In genomic region chr2:32141602-32142001, GRCm38 (mm10) we compare ENCODE assay signal across 28 mouse cellular contexts. TPM values are rescaled to one million over a fixed set of nuclear protein-coding genes. Genes with fewer than 3 reads are reported as not detected.
DNase-seq lines count a peak whose midpoint lies in the region; ATAC-seq and TF ChIP-seq lines count a peak whose summit lies in the region.
"Had no signal": no experiment of that assay in that cellular context is flagged by ENCODE, and none has a peak within 500 bp of the region (broad histone marks: within the 10 kb centered on the region; RNA-seq: fewer than 3 reads in every experiment).

No protein-coding gene starts in this region.

- H3K4me3 ChIP-seq in liver, adult 2 months (ENCODE audit: insufficient read depth, low read depth, low read length): no peak overlapping the region
- no peak overlapping the region for H3K4me3 ChIP-seq in liver, embryonic 11.5 days (ENCODE audit: low read depth, low read length)
- no peak overlapping the region for H3K4me3 ChIP-seq in ES-E14 (ENCODE audit: insufficient read depth in 1 of 2, low read depth in 1 of 2, low read length in 2 of 2, poor library complexity in 1 of 2, severe bottlenecking in 1 of 2)
- no peak overlapping the region for H3K4me3 ChIP-seq in bone marrow macrophage, adult 2 months (ENCODE audit: insufficient read depth, low read length)
- H3K4me3 ChIP-seq in forebrain, embryonic 11.5 days (ENCODE audit: low read depth, low read length): no peak overlapping the region
- H3K4me3 ChIP-seq: embryonic facial prominence, embryonic 10.5 days; embryonic facial prominence, embryonic 13.5 days; erythroblast, embryonic 14.5 days; forebrain, embryonic 13.5 days; heart, adult 2 months; heart, embryonic 10.5 days; heart, embryonic 13.5 days had no signal

- no peak for TF ChIP-seq CTCF in liver, adult 2 months (IDR thresholded peaks at IDR 0.05; ENCODE audit: low read depth, low read length)
- no peak for TF ChIP-seq CTCF in bone marrow macrophage, adult 2 months (IDR thresholded peaks at IDR 0.05; ENCODE audit: low read depth, low read length)

- no peaks in the 10 kb centered on the region for H3K36me3 ChIP-seq in liver, adult 2 months (ENCODE audit: control insufficient read depth, insufficient read depth, low read length)
- H3K36me3 ChIP-seq in liver, embryonic 11.5 days (ENCODE audit: control insufficient read depth, insufficient read depth, low read length): no peaks in the 10 kb centered on the region
- no peaks in the 10 kb centered on the region for H3K36me3 ChIP-seq in ES-E14 (ENCODE audit: control insufficient read depth, insufficient read depth, low read length, poor library complexity, severe bottlenecking)
- no peaks in the 10 kb centered on the region for H3K36me3 ChIP-seq in forebrain, embryonic 11.5 days (ENCODE audit: control insufficient read depth, insufficient read depth, low read length)
- H3K36me3 ChIP-seq: embryonic facial prominence, embryonic 10.5 days; embryonic facial prominence, embryonic 13.5 days; heart, embryonic 10.5 days; heart, embryonic 13.5 days had no signal

- TF ChIP-seq POLR2A in liver, adult 2 months (IDR thresholded peaks at IDR 0.05; ENCODE audit: extremely low read depth, insufficient read depth, low read length): no peak
- no peak for TF ChIP-seq POLR2A in bone marrow macrophage, adult 2 months (IDR thresholded peaks at IDR 0.05; ENCODE audit: borderline replicate concordance, low read depth, low read length)

- DNase-seq in liver, adult 2 months (ENCODE audit: extremely low read depth, low read depth, low spot score): peak; percentile 39
- no peak for DNase-seq in liver, embryonic 11.5 days (ENCODE audit: low spot score)
- DNase-seq in ES-E14 (ENCODE audit: low read depth, low spot score): no peak
- peak; percentile 64 for DNase-seq in yolk sac, embryonic 10.5 days (ENCODE audit: low spot score)
- DNase-seq in forebrain, embryonic 11.5 days (ENCODE audit: low spot score): no peak
- DNase-seq: adrenal gland, adult 8-10 months; adrenal gland, postnatal 25 days; cerebellum, adult 18-20 months; cerebellum, postnatal 36 days; embryo, embryonic 11 days; gastrocnemius, postnatal 10 days; gastrocnemius, postnatal 36 days; heart, adult 2 months; heart, postnatal 14 days; heart, postnatal 4 days had no signal

- H3K27ac ChIP-seq in liver, adult 2 months (replicated peaks; ENCODE audit: insufficient read depth, low read depth, low read length): no peak overlapping the region
- no peak overlapping the region for H3K27ac ChIP-seq in liver, embryonic 11.5 days (ENCODE audit: low read depth, low read length)
- no peak overlapping the region for H3K27ac ChIP-seq in ES-E14 (ENCODE audit: insufficient read depth, low read depth, low read length, poor library complexity, severe bottlenecking)
- peak overlapping the region; percentile 38 for H3K27ac ChIP-seq in bone marrow macrophage, adult 2 months (ENCODE audit: insufficient read depth, low read depth, low read length)
- H3K27ac ChIP-seq in forebrain, embryonic 11.5 days (ENCODE audit: low read depth, low read length): no peak overlapping the region
- H3K27ac ChIP-seq: embryonic facial prominence, embryonic 10.5 days; embryonic facial prominence, embryonic 13.5 days; forebrain, embryonic 13.5 days; heart, adult 2 months; heart, embryonic 10.5 days; heart, embryonic 13.5 days; hindbrain, embryonic 14.5 days; hindbrain, postnatal 0 days had no signal

- H3K4me1 ChIP-seq in liver, adult 2 months (ENCODE audit: control insufficient read depth, insufficient read depth, low read length): peaks cover 13% of the 10 kb centered on the region
- H3K4me1 ChIP-seq in liver, embryonic 11.5 days (replicated peaks; ENCODE audit: control insufficient read depth, insufficient read depth, low read length): 0 out of 2 replicates have a peak, but pooled peaks cover 3% of the 10 kb centered on the region
- peaks cover 5 to 29% of the 10 kb centered on the region in 2 experiments; a peak in 3 of 4 replicates for H3K4me1 ChIP-seq in ES-E14 (ENCODE audit: control insufficient read depth in 2 of 2, insufficient read depth in 2 of 2, low read length in 2 of 2, poor library complexity in 1 of 2)
- H3K4me1 ChIP-seq in bone marrow macrophage, adult 2 months (ENCODE audit: control insufficient read depth, insufficient read depth, low read length): peaks cover 38% of the 10 kb centered on the region
- H3K4me1 ChIP-seq in forebrain, embryonic 11.5 days (replicated peaks; ENCODE audit: control insufficient read depth, insufficient read depth, low read length): no peaks in the 10 kb centered on the region

- H3K9ac ChIP-seq in liver, adult 2 months (ENCODE audit: low read depth, low read length): no peak overlapping the region
- H3K9ac ChIP-seq in liver, embryonic 11.5 days (ENCODE audit: low read depth, low read length): no peak overlapping the region
- H3K9ac ChIP-seq in ES-E14 (ENCODE audit: insufficient read depth, low read depth, low read length, poor library complexity, severe bottlenecking): peak overlapping the region; percentile 35
- no peak overlapping the region for H3K9ac ChIP-seq in forebrain, embryonic 11.5 days (ENCODE audit: low read length)
- H3K9ac ChIP-seq: embryonic facial prominence, embryonic 13.5 days; forebrain, embryonic 13.5 days; heart, embryonic 13.5 days; hindbrain, embryonic 14.5 days had no signal

- in situ Hi-C loops in ES-E14 (cut with MboI; ENCODE audit: low sequenced_read_pairs in 2 of 2, unreplicated experiment in 2 of 2): no loop called here

- no peak overlapping the region for H3K4me2 ChIP-seq in liver, embryonic 11.5 days
- H3K4me2 ChIP-seq in forebrain, embryonic 11.5 days (ENCODE audit: low read depth, low read length, severe bottlenecking): no peak overlapping the region
- H3K4me2 ChIP-seq: embryonic facial prominence, embryonic 13.5 days; forebrain, embryonic 13.5 days; heart, embryonic 13.5 days; hindbrain, embryonic 14.5 days had no signal

- no peaks in the 10 kb centered on the region for H3K79me2 ChIP-seq in liver, adult 2 months (ENCODE audit: control insufficient read depth, insufficient read depth, low read length)

- H3K27me3 ChIP-seq in liver, adult 2 months (ENCODE audit: control insufficient read depth, insufficient read depth, low read length): no peaks in the 10 kb centered on the region
- no peaks in the 10 kb centered on the region for H3K27me3 ChIP-seq in liver, embryonic 11.5 days (replicated peaks; ENCODE audit: control insufficient read depth, insufficient read depth, low read length)
- no peaks in the 10 kb centered on the region for H3K27me3 ChIP-seq in forebrain, embryonic 11.5 days (ENCODE audit: control insufficient read depth, insufficient read depth, low read length)
- H3K27me3 ChIP-seq: embryonic facial prominence, embryonic 13.5 days; forebrain, embryonic 13.5 days; heart, embryonic 13.5 days had no signal

- no peak for ATAC-seq in liver, embryonic 11.5 days (replicated peaks; ENCODE audit: low FRiP score)
- no peak for ATAC-seq in forebrain, embryonic 11.5 days (replicated peaks; ENCODE audit: low FRiP score)
- ATAC-seq: activated CD4-positive, CD25-positive, alpha-beta regulatory T cell, adult 4 months; CD4-positive, CD25-positive, alpha-beta regulatory T cell, adult 4 months; forebrain, embryonic 13.5 days; forebrain, embryonic 16.5 days; hindbrain, postnatal 0 days had no signal

- 50% methylated on average over 6 of the region's 6 CpGs for WGBS in liver, adult 2 months
- WGBS in liver, embryonic 11.5 days: 64% methylated on average over 6 of the region's 6 CpGs
- WGBS in forebrain, embryonic 11.5 days: 85% methylated on average over 6 of the region's 6 CpGs

- no peaks in the 10 kb centered on the region for H3K9me3 ChIP-seq in liver, embryonic 11.5 days (ENCODE audit: control insufficient read depth, low read length)
- H3K9me3 ChIP-seq in ES-E14 (ENCODE audit: control insufficient read depth, insufficient read depth, low read depth, low read length): no peaks in the 10 kb centered on the region
- H3K9me3 ChIP-seq in forebrain, embryonic 11.5 days (ENCODE audit: control insufficient read depth, low read length): no peaks in the 10 kb centered on the region
- H3K9me3 ChIP-seq: embryonic facial prominence, embryonic 10.5 days; embryonic facial prominence, embryonic 13.5 days; forebrain, embryonic 13.5 days; heart, embryonic 10.5 days; heart, embryonic 13.5 days had no signal

TF ChIP-seq in ES-E14, 5 proteins besides CTCF, POLR2A, EP300 and RAD21:
- no peak for TF ChIP-seq ZC3H11A (IDR thresholded peaks at IDR 0.05; ENCODE audit: borderline replicate concordance, low read depth, low read length)
- TF ChIP-seq MAFK (IDR thresholded peaks at IDR 0.05; ENCODE audit: insufficient read depth, low read depth, low read length): no peak
- TF ChIP-seq ZNF384 (IDR thresholded peaks at IDR 0.05; ENCODE audit: low read depth, low read length): no peak
- no peak for TF ChIP-seq CHD2 (IDR thresholded peaks at IDR 0.05; ENCODE audit: low read depth, low read length)
- no peak for TF ChIP-seq HCFC1 (IDR thresholded peaks at IDR 0.05; ENCODE audit: borderline replicate concordance, insufficient read depth, low read length)

RNA-seq across cellular contexts. Expression of gene Prrc2b, which starts 9.3 kb away (rescaled TPM):
- 5.5 and 12.5 TPM in 2 replicates for total RNA-seq in liver, adult 2 months (2014; rRNA removed)
- polyA plus RNA-seq in liver, adult 2 months (2012; rRNA removed): 12.1 and 14.7 TPM in 2 replicates
- polyA plus RNA-seq in liver, embryonic 11.5 days (2014; fragmentation: Nextera tagmentation; extraction: Ambion mirVana): 37.8 and 48.1 TPM in 2 replicates
- 75.1 and 88.5 TPM in 2 replicates for total RNA-seq in ES-E14 (2012; rRNA removed)
- 28.6 and 34.9 TPM in 2 replicates for polyA plus RNA-seq in bone marrow macrophage, adult 2 months (2012; ENCODE audit: insufficient read depth, insufficient read length, missing spikeins)
- 98.0 and 102 TPM in 2 replicates for polyA plus RNA-seq in forebrain, embryonic 11.5 days (2014; fragmentation: Nextera tagmentation; extraction: Ambion mirVana)

RNA-seq across cellular contexts. Expression of gene Plpp7, which starts 46.3 kb away (rescaled TPM):
- 0.34 and 0.37 TPM in 2 replicates for total RNA-seq in liver, adult 2 months (2014; rRNA removed)
- 1.3 and 2.3 TPM in 2 replicates for polyA plus RNA-seq in liver, adult 2 months (2012; rRNA removed)
- 5.3 TPM in 2 replicates for polyA plus RNA-seq in liver, embryonic 11.5 days (2014; fragmentation: Nextera tagmentation; extraction: Ambion mirVana)
- total RNA-seq in ES-E14 (2012; rRNA removed): 1.4 and 4.3 TPM in 2 replicates
- polyA plus RNA-seq in bone marrow macrophage, adult 2 months (2012; ENCODE audit: insufficient read depth, insufficient read length, missing spikeins): 2.7 and 3.0 TPM in 2 replicates
- polyA plus RNA-seq in forebrain, embryonic 11.5 days (2014; fragmentation: Nextera tagmentation; extraction: Ambion mirVana): 5.7 and 7.3 TPM in 2 replicates
- polyA plus RNA-seq: activated CD4-positive, CD25-positive, alpha-beta regulatory T cell, adult 4 months; CD4-positive, CD25-positive, alpha-beta regulatory T cell, adult 4 months had no signal

RNA-seq across cellular contexts. Expression of gene Fam78a, which starts 56.9 kb away (rescaled TPM):
- 0.37 and 0.40 TPM in 2 replicates for total RNA-seq in liver, adult 2 months (2014; rRNA removed)
- 0.54 and 0.87 TPM in 2 replicates for polyA plus RNA-seq in liver, adult 2 months (2012; rRNA removed)
- 19.2 and 19.8 TPM in 2 replicates for polyA plus RNA-seq in liver, embryonic 11.5 days (2014; fragmentation: Nextera tagmentation; extraction: Ambion mirVana)
- 4.1 and 4.8 TPM in 2 replicates for total RNA-seq in ES-E14 (2012; rRNA removed)
- polyA plus RNA-seq in bone marrow macrophage, adult 2 months (2012; ENCODE audit: insufficient read depth, insufficient read length, missing spikeins): 13.1 and 16.5 TPM in 2 replicates
- polyA plus RNA-seq in forebrain, embryonic 11.5 days (2014; fragmentation: Nextera tagmentation; extraction: Ambion mirVana): 1.5 and 1.8 TPM in 2 replicates
- polyA plus RNA-seq: C2C12 had no signal

Comparison
In these comparisons a context has a peak if more than half of its experiments do, and no peak if none do; other contexts are left out.
1. DNase-seq: peak in liver, adult 2 months (single experiment) and yolk sac, embryonic 10.5 days (single experiment); none in liver, embryonic 11.5 days (single experiment), ES-E14 (single experiment) and forebrain, embryonic 11.5 days (single experiment).